Comparison of ENCODE assay signal across 32 mouse cellular contexts in the genomic region with DNA sequence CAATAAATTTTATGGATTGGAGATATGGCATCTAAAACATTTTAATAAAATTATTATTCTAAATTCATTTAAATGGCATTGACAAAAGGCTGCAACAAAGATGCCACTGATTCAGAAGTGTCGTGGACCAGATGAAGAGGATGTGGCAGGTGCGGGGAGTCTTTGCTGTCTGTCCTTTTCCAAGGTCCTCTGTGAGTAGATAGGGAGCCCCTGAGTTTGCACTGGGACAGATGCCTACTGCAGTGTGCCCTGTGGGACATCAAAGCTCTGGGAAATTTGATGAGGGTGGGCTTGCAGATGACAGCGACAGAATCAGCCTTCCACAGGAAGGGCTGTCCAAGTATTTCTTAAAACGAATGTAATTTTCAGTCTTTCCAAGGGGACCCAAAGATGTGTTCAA.
"Had no signal": no experiment of that assay in that cellular context is flagged by ENCODE, and none has a peak within 500 bp of the region (broad histone marks: within the 10 kb centered on the region; RNA-seq: fewer than 3 reads in every experiment).

No protein-coding gene starts in this region.

- ATAC-seq: liver, embryonic 12.5 days; liver, postnatal 0 days; lung, postnatal 0 days; midbrain, embryonic 13.5 days; midbrain, embryonic 15.5 days; midbrain, embryonic 16.5 days had no signal

- H3K27me3 ChIP-seq: limb, embryonic 13.5 days; limb, embryonic 15.5 days; liver, embryonic 12.5 days; liver, embryonic 13.5 days; liver, embryonic 15.5 days; lung, embryonic 15.5 days; megakaryocyte, embryonic 14.5 days; midbrain, embryonic 12.5 days; midbrain, embryonic 13.5 days; midbrain, embryonic 15.5 days; neural tube, embryonic 12.5 days had no signal

- H3K4me2 ChIP-seq: limb, embryonic 12.5 days; limb, embryonic 13.5 days; limb, embryonic 15.5 days; liver, embryonic 11.5 days; liver, embryonic 12.5 days; liver, embryonic 13.5 days; liver, embryonic 15.5 days; lung, embryonic 14.5 days; lung, embryonic 15.5 days; midbrain, embryonic 11.5 days; midbrain, embryonic 12.5 days; midbrain, embryonic 13.5 days; midbrain, embryonic 15.5 days; neural tube, embryonic 12.5 days had no signal

- DNase-seq: left cerebral cortex, postnatal 4 days; liver; liver, embryonic 13.5 days; liver, postnatal 0 days; lung, adult 18-20 months; lung, adult 2 months; lung, embryonic 14.5 days; lung, postnatal 10 days; lung, postnatal 14 days; lung, postnatal 36 days; lung, postnatal 4 days; midbrain, embryonic 14.5 days had no signal

- H3K36me3 ChIP-seq: limb, embryonic 10.5 days; limb, embryonic 12.5 days; limb, embryonic 13.5 days; limb, embryonic 15.5 days; liver, embryonic 12.5 days; liver, embryonic 13.5 days; liver, embryonic 15.5 days; lung, embryonic 15.5 days; midbrain, embryonic 10.5 days; midbrain, embryonic 12.5 days; midbrain, embryonic 13.5 days; midbrain, embryonic 15.5 days; neural tube, embryonic 12.5 days had no signal

- H3K9me3 ChIP-seq: limb, embryonic 10.5 days; limb, embryonic 12.5 days; limb, embryonic 13.5 days; limb, embryonic 15.5 days; liver, embryonic 12.5 days; liver, embryonic 13.5 days; liver, embryonic 15.5 days; lung, embryonic 15.5 days; megakaryocyte, embryonic 14.5 days; midbrain, embryonic 10.5 days; midbrain, embryonic 12.5 days; midbrain, embryonic 13.5 days; midbrain, embryonic 15.5 days; neural tube, embryonic 12.5 days had no signal

- H3K4me1 ChIP-seq: limb, embryonic 15.5 days; liver, embryonic 12.5 days; liver, embryonic 13.5 days; liver, embryonic 15.5 days; lung, embryonic 15.5 days; megakaryocyte, embryonic 14.5 days; midbrain, embryonic 10.5 days; midbrain, embryonic 12.5 days; midbrain, embryonic 13.5 days; midbrain, embryonic 15.5 days; neural tube, embryonic 12.5 days had no signal

- H3K4me3 ChIP-seq: limb, embryonic 10.5 days; limb, embryonic 12.5 days; limb, embryonic 13.5 days; limb, embryonic 15.5 days; liver, embryonic 12.5 days; liver, embryonic 13.5 days; liver, embryonic 15.5 days; lung, embryonic 15.5 days; megakaryocyte, embryonic 14.5 days; midbrain, embryonic 10.5 days; midbrain, embryonic 12.5 days; midbrain, embryonic 13.5 days; midbrain, embryonic 15.5 days; myocyte; neural tube, embryonic 12.5 days had no signal

- H3K27ac ChIP-seq: limb, embryonic 12.5 days; limb, embryonic 13.5 days; limb, embryonic 15.5 days; liver, embryonic 12.5 days; liver, embryonic 13.5 days; liver, embryonic 14.5 days; liver, embryonic 15.5 days; lung, embryonic 15.5 days; macrophage; midbrain, embryonic 10.5 days; midbrain, embryonic 12.5 days; midbrain, embryonic 13.5 days; midbrain, embryonic 15.5 days; neural tube, embryonic 12.5 days had no signal

- H3K9ac ChIP-seq: limb, embryonic 12.5 days; limb, embryonic 13.5 days; limb, embryonic 15.5 days; liver, embryonic 12.5 days; liver, embryonic 13.5 days; liver, embryonic 14.5 days; liver, embryonic 15.5 days; liver, postnatal 0 days; lung, embryonic 14.5 days; lung, embryonic 15.5 days; midbrain, embryonic 12.5 days; midbrain, embryonic 13.5 days; midbrain, embryonic 15.5 days; neural tube, embryonic 12.5 days had no signal
